Mouse (Mus musculus) G1E (cell line): ENCODE measurements around the gene Gm44965.

Experiments
- CTCF ChIP-seq: IDR thresholded peaks from 2 replicates; pipeline ENCODE4 v1.5.1; 2012; ENCODE audit warnings: low read depth, low read length, inconsistent platforms, mixed read lengths
- GATA1 ChIP-seq: IDR thresholded peaks from 2 replicates; pipeline ENCODE4 v1.6.1; 2012; ENCODE audit warnings: borderline replicate concordance, low read length, inconsistent platforms, mixed read lengths
- POLR2AphosphoS5 ChIP-seq: IDR thresholded peaks from 2 replicates; pipeline ENCODE4 v1.6.1; 2012; ENCODE audit warnings: low read depth, low read length, inconsistent platforms; ENCODE audit not compliant: insufficient replicate concordance

DNA sequence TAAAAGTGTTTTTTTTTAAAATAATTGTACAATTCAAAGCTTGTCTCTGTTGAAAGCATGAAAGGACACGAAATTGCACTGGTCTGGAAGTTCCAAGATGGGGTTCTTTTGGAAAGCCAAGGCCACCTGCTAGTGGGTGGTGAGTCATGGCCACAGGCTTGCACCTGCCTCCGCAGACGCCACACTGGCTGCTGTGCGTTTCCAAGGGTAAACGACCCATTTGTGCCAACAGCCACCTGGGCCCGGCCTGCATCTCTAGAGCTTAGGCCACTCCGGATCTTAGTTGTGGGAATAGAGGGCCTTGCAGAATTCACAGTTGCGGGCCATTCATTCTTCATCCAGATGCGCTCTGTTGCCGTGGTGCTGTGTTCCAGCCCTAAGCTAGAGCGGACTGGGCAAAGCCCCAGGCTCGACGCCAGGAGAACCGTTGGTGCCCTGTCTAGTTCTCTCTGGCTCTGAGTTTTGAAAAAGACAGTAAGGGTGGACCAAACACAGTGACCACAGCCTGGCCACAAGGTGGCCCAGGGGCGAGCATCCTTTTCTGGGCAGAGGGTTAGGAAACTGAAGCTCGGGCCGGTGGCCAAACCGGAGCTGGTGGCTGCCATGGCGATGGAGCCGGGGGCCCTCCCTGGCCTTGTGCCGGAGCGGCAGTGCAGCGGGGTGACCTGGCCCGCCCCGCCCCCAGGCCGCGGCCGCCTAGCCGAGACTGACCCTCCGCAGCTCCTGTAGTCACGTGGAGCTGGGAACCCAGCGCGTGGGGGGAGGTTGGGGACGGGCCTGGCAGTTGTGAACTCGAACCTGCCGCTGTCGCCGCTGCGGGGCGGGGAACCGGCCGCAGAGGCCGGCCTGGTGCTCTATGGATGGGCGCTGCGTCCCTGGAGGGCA lies at the start of gene Gm44965, which contains the start of gene Repin1:
- TF ChIP-seq CTCF (no peak), POLR2AphosphoS5 (no peak), GATA1 (no peak)
